Mouse (Mus musculus) liver, postnatal 0 days (tissue): ENCODE data around the gene Dnase1l1. TPM values are rescaled to one million over a fixed set of nuclear protein-coding genes. Genes with fewer than 3 reads are reported as not detected.

ENCODE experiments used
- ATAC-seq: fragments of 200-750 bp; cut with Nextera tagmentation; 2 replicates; pipeline ENCODE4 v1.8.0; 2017; ENCODE audit warnings: mild to moderate bottlenecking, moderate library complexity
- DNase-seq: peaks from one replicate; pipeline ENCODE4 v3.0.0-alpha.2; 2016
- H3K27ac ChIP-seq: fragments of 300-500 bp; sonication (generic); 2 replicates; pipeline ENCODE4 v1.5.1; 2014; ENCODE audit warnings: antibody characterized with exemption, moderate library complexity, mild to moderate bottlenecking, low read depth
- H3K27me3 ChIP-seq: fragments of 300-500 bp; sonication (generic); 2 replicates; pipeline ENCODE4 v1.6.1; 2014; ENCODE audit warnings: low read length, control low read depth, mixed read lengths; ENCODE audit not compliant: insufficient read depth
- H3K36me3 ChIP-seq: fragments of 300-500 bp; sonication (generic); replicated peaks from 2 replicates; pipeline ENCODE4 v1.6.1; 2014; ENCODE audit warnings: mild to moderate bottlenecking, control low read depth, low read length, moderate library complexity, mixed read lengths; ENCODE audit not compliant: insufficient read depth
- H3K4me1 ChIP-seq: fragments of 300-500 bp; sonication (generic); 2 replicates; pipeline ENCODE4 v1.6.1; 2014; ENCODE audit warnings: antibody characterized with exemption, mild to moderate bottlenecking, control low read depth; ENCODE audit not compliant: insufficient read depth
- H3K4me2 ChIP-seq: fragments of 300-500 bp; sonication (generic); 2 replicates; pipeline ENCODE4 v1.6.1; 2014; ENCODE audit warnings: low read depth, mild to moderate bottlenecking, low read length, moderate library complexity, mixed read lengths
- H3K4me3 ChIP-seq: fragments of 300-500 bp; sonication (generic); 2 replicates; pipeline ENCODE4 v1.5.1; 2014; ENCODE audit warnings: low read depth, low read length
- H3K9ac ChIP-seq: fragments of 300-500 bp; sonication (generic); replicated peaks from 2 replicates; pipeline ENCODE4 v1.6.1; 2014; ENCODE audit warnings: mild to moderate bottlenecking, moderate library complexity
- H3K9me3 ChIP-seq: fragments of 300-500 bp; sonication (generic); 2 replicates; pipeline ENCODE4 v1.6.1; 2016; ENCODE audit warnings: mild to moderate bottlenecking, control low read depth, low read length, mixed read lengths
- CTCF ChIP-seq: sonication (generic); IDR thresholded peaks from 2 replicates; pipeline ENCODE4 v1.5.1; 2016; ENCODE audit warnings: antibody characterized with exemption, low read depth
- EP300 ChIP-seq: IDR thresholded peaks from 2 replicates; pipeline ENCODE4 v1.6.1; 2016; ENCODE audit warnings: antibody characterized with exemption, low read depth, mild to moderate bottlenecking
- WGBS: fragments of 180-500 bp; shearing (Covaris S2); extraction: QIAGEN DNeasy Blood & Tissue Kit; methylation state at CpG from one replicate; pipeline ENCODE4 v1.1.7; 2014; ENCODE audit not compliant: insufficient replicate concordance; 5-methylcytosine and 5-hydroxymethylcytosine counted together
- polyA plus RNA-seq: library from polyadenylated mRNA; unstranded; fragments of >200 nt; fragmentation: Nextera tagmentation; extraction: Ambion mirVana; gene quantifications from 2 replicates; pipeline ENCODE4 v1.2.1, GENCODE M21; 2015

Gene Dnase1l1
- polyA plus RNA-seq, result 10.0 and 10.8 TPM in 2 replicates

GRCm38 (mm10) chrX:74281732-74282394 lies at the start of gene Dnase1l1, which contains the start of gene Taz:
TSS of gene Dnase1l1 (minus strand) at chrX:74282337.
TSS of gene Taz (plus strand) at chrX:74281912.
- peak within 1 kb of the TSS; percentile 66 for H3K9ac ChIP-seq
- TF ChIP-seq CTCF, result 0 out of 2 replicates have a peak, but pooled peaks have one; percentile 13
- no peak for TF ChIP-seq EP300
- no peaks in the 10 kb centered on the region for H3K9me3 ChIP-seq
- 16% methylated on average over 16 of the region's 16 CpGs for WGBS
- no peaks in the 10 kb centered on the region for H3K27me3 ChIP-seq
- peak within 1 kb of the TSS; percentile 76 for H3K4me2 ChIP-seq
- peak; percentile 87 for ATAC-seq
- peak; percentile 84 for DNase-seq
- H3K27ac ChIP-seq, result peak within 1 kb of the TSS; percentile 91
- H3K4me1 ChIP-seq, result peaks cover 8% of the 10 kb centered on the region; the same call in 1 of the 2 replicates
- H3K4me3 ChIP-seq, result peak within 1 kb of the TSS; percentile 62
- H3K36me3 ChIP-seq, result no peaks in the 10 kb centered on the region

DNA sequence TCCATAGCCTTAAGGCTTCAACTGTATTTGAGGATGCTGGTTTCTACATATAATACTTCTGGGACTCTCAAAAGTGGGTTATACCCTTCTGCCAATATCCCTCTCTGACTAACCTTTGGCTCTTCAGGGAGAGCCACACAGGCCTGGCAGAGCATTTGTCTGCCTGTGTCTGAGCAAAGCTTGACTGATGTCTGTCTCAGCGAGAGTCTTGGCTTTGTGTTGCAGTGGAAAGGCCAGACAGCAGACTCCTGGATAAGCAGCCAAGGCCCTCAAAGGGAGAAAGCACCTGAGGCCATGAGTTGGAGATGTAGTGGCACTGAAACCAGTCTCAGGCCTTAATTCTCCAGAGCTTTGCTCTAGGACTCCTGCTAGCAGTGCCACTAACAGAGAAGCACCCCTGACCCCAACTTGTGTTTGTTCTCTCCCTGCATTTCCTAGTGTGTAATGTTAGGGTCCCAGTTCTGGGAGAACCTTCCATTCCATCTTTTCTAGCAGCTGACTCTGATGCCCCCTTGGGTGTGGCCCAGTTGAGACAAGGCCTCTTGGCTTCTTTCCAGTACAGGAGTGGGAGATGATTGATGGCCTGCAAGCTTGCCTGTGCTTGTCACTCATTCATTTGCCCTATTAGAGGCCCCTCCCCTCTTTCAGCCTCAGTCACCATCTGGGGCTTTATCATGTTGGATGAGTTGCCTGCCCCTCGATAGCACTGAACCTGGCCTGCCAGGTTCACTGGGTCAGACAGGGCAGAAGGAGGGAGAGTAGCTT lies 48.2 kb upstream of the Dnase1l1 start:
- no peak for DNase-seq
- H3K36me3 ChIP-seq, result no peaks in the 10 kb centered on the region
- no peak overlapping the region for H3K27ac ChIP-seq
- H3K27me3 ChIP-seq, result 0 out of 2 replicates have a peak, but pooled peaks cover 2% of the 10 kb centered on the region
- H3K9ac ChIP-seq, result no peak overlapping the region
- no peak overlapping the region for H3K4me2 ChIP-seq
- TF ChIP-seq CTCF (no peak), EP300 (no peak)
- ATAC-seq, result no peak
- no peak overlapping the region for H3K4me3 ChIP-seq
- WGBS, result 64% methylated on average over 2 of the region's 2 CpGs
- no peaks in the 10 kb centered on the region for H3K9me3 ChIP-seq
- H3K4me1 ChIP-seq, result peaks cover 2% of the 10 kb centered on the region; the same call in 1 of the 2 replicates

DNA sequence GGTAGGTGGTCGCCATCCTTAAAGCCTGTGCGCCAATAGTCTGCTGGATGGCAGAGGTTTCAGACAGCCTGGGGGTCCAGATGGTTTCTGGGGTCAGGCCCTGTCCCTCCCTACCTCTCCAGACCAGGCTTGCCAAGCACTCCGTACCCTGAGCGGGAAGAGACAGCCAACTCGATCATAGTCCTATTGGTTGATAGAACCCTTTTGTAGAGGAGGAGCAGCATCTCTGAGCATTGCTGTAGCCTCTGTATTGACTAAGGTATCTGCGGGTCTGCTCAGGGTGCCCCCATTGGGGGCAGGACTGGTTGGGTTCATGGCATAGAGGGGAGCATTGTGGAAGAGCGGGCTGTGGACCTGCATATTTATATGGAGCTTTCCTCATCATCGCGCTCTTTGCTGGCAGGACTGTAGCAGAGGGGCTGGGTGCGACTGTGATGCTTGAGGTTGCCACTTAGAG lies 47.1 kb upstream of the Dnase1l1 start:
- Histone ChIP-seq H3K4me3 (peak overlapping the region; percentile 44), H3K9ac (peak overlapping the region; percentile 30; the same call in 1 of the 2 replicates), H3K27ac (no peak overlapping the region), H3K36me3 (no peaks in the 10 kb centered on the region), H3K27me3 (0 out of 2 replicates have a peak, but pooled peaks cover 2% of the 10 kb centered on the region), H3K9me3 (no peaks in the 10 kb centered on the region), H3K4me1 (peaks cover 2% of the 10 kb centered on the region; the same call in 1 of the 2 replicates), H3K4me2 (peak overlapping the region; percentile 76)
- ATAC-seq (no peak), DNase-seq (no peak)
- TF ChIP-seq CTCF (no peak), EP300 (no peak)
- WGBS, result 30% methylated on average over 9 of the region's 10 CpGs

DNA sequence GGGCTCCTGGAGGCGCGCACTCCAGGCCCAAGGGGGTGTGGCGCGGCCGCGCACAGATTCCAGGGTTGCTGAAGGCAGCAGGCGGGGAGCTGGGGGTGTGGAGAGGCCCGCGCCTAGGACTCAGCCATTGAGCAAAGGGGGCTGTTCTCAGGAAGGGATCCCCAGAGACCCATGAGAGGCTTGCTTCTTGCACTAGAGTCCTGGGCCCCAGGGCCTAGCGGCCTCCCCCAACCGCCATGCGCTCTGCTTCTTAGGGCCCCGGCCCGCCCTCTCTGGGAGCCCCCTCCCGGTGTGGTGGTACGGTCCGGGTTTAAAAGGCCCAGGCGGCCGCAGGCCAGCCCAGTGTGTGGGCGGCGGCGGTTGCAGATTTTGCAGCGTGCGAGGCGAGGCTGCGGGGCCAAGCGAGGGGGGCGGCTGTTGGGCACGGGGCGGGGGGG lies 46.6 kb upstream of the Dnase1l1 start, which contains the start of gene Plxna3:
Gene Plxna3, plus strand, starts transcription at position 342 of the 437 bp plus-strand sequence.
- H3K27ac ChIP-seq, result no peak within 1 kb of the TSS
- H3K9me3 ChIP-seq, result no peaks in the 10 kb centered on the region
- DNase-seq, result peak; percentile 68
- H3K4me1 ChIP-seq, result peaks cover 2% of the 10 kb centered on the region; the same call in 1 of the 2 replicates
- H3K9ac ChIP-seq, result peak within 1 kb of the TSS; percentile 58
- H3K4me2 ChIP-seq, result peak within 1 kb of the TSS; percentile 76
- no peak for TF ChIP-seq EP300
- no peak for TF ChIP-seq CTCF
- H3K4me3 ChIP-seq, result peak within 1 kb of the TSS; percentile 44
- H3K36me3 ChIP-seq, result no peaks in the 10 kb centered on the region
- 0 out of 2 replicates have a peak, but pooled peaks cover 2% of the 10 kb centered on the region for H3K27me3 ChIP-seq
- ATAC-seq, result peak; percentile 92
- 20% methylated on average over 24 of the region's 30 CpGs for WGBS

GRCm38 (mm10) chrX:74312540-74313464 lies 30.7 kb upstream of the Dnase1l1 start, which contains the start of gene Fam50a:
TSS of gene Fam50a (plus strand) at chrX:74313033.
- H3K36me3 ChIP-seq, result peaks cover 17% of the 10 kb centered on the region
- 13% methylated on average over 59 of the region's 59 CpGs for WGBS
- peak within 1 kb of the TSS; percentile 67 for H3K9ac ChIP-seq
- 0 out of 2 replicates have a peak, but pooled peaks have one; percentile 9 for TF ChIP-seq CTCF
- TF ChIP-seq EP300, result no peak
- H3K4me2 ChIP-seq, result peak within 1 kb of the TSS; percentile 74
- peak within 1 kb of the TSS; percentile 58 for H3K4me3 ChIP-seq
- DNase-seq, result peak; percentile 90
- H3K27ac ChIP-seq, result peak within 1 kb of the TSS; percentile 79
- H3K9me3 ChIP-seq, result no peaks in the 10 kb centered on the region
- H3K27me3 ChIP-seq, result no peaks in the 10 kb centered on the region
- H3K4me1 ChIP-seq, result no peaks in the 10 kb centered on the region
- peak; percentile 98 for ATAC-seq
